Mouse (Mus musculus) midbrain, embryonic 11.5 days (tissue): ENCODE data around the gene Arhgap17. TPM values are rescaled to one million over a fixed set of nuclear protein-coding genes. Genes with fewer than 3 reads are reported as not detected.

ENCODE experiments used
- ATAC-seq: fragments of 200-750 bp; cut with Nextera tagmentation; 2 replicates; pipeline ENCODE4 v1.8.0; 2017; ENCODE audit warnings: moderate TSS enrichment, moderate library complexity; ENCODE audit not compliant: low FRiP score
- DNase-seq: peaks from one replicate; pipeline ENCODE4 v3.0.0; 2015; ENCODE audit warnings: low spot score; ENCODE audit errors: missing footprints
- H3K27ac ChIP-seq: fragments of 300-500 bp; sonication (generic); 2 replicates; pipeline ENCODE4 v1.5.1; 2014; ENCODE audit warnings: low read depth, low read length
- H3K27me3 ChIP-seq: fragments of 300-500 bp; sonication (generic); 2 replicates; pipeline ENCODE4 v1.6.1; 2014; ENCODE audit warnings: mild to moderate bottlenecking, low read length, moderate library complexity, mixed read lengths; ENCODE audit not compliant: control insufficient read depth, insufficient read depth
- H3K36me3 ChIP-seq: fragments of 300-500 bp; sonication (generic); 2 replicates; pipeline ENCODE4 v1.6.1; 2014; ENCODE audit warnings: mild to moderate bottlenecking, low read length, moderate library complexity, mixed read lengths; ENCODE audit not compliant: control insufficient read depth, insufficient read depth
- H3K4me1 ChIP-seq: fragments of 300-500 bp; sonication (generic); 2 replicates; pipeline ENCODE4 v1.6.1; 2014; ENCODE audit warnings: low read length; ENCODE audit not compliant: control insufficient read depth, insufficient read depth
- H3K4me2 ChIP-seq: fragments of 300-500 bp; sonication (generic); 2 replicates; pipeline ENCODE4 v1.6.1; 2014; ENCODE audit warnings: mild to moderate bottlenecking, moderate library complexity
- H3K4me3 ChIP-seq: fragments of 300-500 bp; sonication (generic); 2 replicates; pipeline ENCODE4 v1.5.1; 2014; ENCODE audit warnings: low read depth, low read length
- H3K9ac ChIP-seq: fragments of 300-500 bp; sonication (generic); 2 replicates; pipeline ENCODE4 v1.6.1; 2014; ENCODE audit warnings: low read length
- H3K9me3 ChIP-seq: fragments of 300-500 bp; sonication (generic); 2 replicates; pipeline ENCODE4 v1.6.1; 2016; ENCODE audit warnings: low read length; ENCODE audit not compliant: control insufficient read depth
- WGBS: fragments of 180-500 bp; shearing (Covaris S2); extraction: QIAGEN DNeasy Blood & Tissue Kit; methylation state at CpG from one replicate; pipeline ENCODE4 v1.1.7; 2014; 5-methylcytosine and 5-hydroxymethylcytosine counted together
- polyA plus RNA-seq: library from polyadenylated mRNA; unstranded; fragments of >200 nt; fragmentation: Nextera tagmentation; extraction: Ambion mirVana; gene quantifications from 2 replicates; pipeline ENCODE4 v1.2.1, GENCODE M21; 2014

Gene Arhgap17
- polyA plus RNA-seq, 1 experiment from 2014 or later: 26.2 TPM

DNA sequence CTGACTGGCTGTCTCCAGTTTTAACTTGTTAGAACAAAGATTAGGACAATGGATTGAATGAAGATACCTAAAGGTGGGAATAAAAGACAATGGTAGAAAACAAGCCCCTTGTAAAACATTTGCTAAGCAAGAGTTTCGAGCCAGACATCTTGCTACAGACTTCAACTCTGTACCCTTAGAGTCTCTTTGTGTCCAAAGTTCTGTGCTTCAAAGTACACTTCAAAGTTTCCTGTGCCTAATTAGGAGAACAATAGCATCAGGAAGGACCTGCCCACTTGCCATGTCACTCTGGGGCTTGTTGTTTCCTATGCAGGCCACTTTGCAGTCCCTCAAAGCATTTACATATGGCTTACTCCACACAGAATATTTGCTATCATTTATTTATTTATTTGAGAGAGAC is 33.4 kb downstream of the Arhgap17 start:
- 81% methylated on average over 1 of the region's 1 CpGs for WGBS
- H3K9ac ChIP-seq: no peak overlapping the region
- no peak for ATAC-seq

DNA sequence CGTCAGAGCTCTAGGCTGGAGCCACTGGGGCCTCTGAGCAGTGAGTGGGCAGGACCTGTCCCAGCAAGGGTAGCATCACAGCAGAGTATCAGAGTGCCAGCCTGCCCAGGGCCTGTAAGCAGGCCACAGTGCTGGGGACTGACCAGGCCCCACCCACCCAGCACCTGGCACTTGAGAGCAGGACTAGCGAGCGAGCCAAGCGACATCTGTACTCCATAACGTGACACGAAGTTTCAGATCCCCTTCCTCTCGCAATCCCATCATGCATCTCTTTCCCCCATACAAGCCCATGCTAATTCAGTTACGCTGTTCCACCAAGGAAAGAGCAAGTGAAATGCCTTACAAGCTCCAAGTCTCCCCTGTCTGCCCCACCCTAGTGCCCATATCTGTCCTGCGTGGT is 39.2 kb downstream of the Arhgap17 start:
- H3K9me3 ChIP-seq: no peaks in the 10 kb centered on the region
- ATAC-seq (no peak), DNase-seq (no peak)
- WGBS: 90% methylated on average over 9 of the region's 9 CpGs
- H3K9ac ChIP-seq: no peak overlapping the region
- H3K27me3 ChIP-seq: no peaks in the 10 kb centered on the region
- H3K4me3 ChIP-seq: no peak overlapping the region
- no peak overlapping the region for H3K27ac ChIP-seq
- H3K4me2 ChIP-seq: no peak overlapping the region
- no peaks in the 10 kb centered on the region for H3K4me1 ChIP-seq
- no peaks in the 10 kb centered on the region for H3K36me3 ChIP-seq

More for the DNA sequence above, 33.4 kb downstream of the Arhgap17 start:
- H3K4me2 ChIP-seq: no peak overlapping the region
- no peak overlapping the region for H3K4me3 ChIP-seq
- no peaks in the 10 kb centered on the region for H3K36me3 ChIP-seq
- no peaks in the 10 kb centered on the region for H3K9me3 ChIP-seq
- DNase-seq: no peak
- no peak overlapping the region for H3K27ac ChIP-seq
- H3K27me3 ChIP-seq: no peaks in the 10 kb centered on the region
- H3K4me1 ChIP-seq: peaks cover 8% of the 10 kb centered on the region

DNA sequence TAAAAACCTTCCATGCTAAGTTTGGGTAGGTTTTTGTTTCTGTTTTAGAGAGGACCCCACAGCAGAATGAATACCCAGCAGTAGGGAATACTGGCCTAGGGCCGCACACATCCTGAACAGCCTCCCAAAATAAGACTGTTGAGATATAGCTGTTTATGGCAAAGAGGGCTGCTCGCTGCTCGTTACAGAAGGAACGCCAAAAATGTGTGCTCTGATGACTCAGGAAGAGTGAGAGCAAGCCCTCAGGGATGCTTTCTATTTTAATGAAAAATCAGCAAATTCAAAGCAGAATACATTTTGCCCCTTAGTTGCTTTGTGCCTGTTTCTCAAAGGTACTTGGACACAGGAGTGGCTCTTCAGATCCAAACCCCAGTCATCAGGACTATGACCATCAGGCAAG is 41.8 kb downstream of the Arhgap17 start:
- Histone ChIP-seq H3K9me3 (no peaks in the 10 kb centered on the region), H3K4me2 (no peak overlapping the region), H3K4me1 (no peaks in the 10 kb centered on the region), H3K36me3 (peaks cover 4% of the 10 kb centered on the region; the same call in 1 of the 2 replicates), H3K27ac (no peak overlapping the region), H3K9ac (no peak overlapping the region), H3K4me3 (no peak overlapping the region), H3K27me3 (no peaks in the 10 kb centered on the region)
- no peak for DNase-seq
- 92% methylated on average over 4 of the region's 4 CpGs for WGBS
- no peak for ATAC-seq

DNA sequence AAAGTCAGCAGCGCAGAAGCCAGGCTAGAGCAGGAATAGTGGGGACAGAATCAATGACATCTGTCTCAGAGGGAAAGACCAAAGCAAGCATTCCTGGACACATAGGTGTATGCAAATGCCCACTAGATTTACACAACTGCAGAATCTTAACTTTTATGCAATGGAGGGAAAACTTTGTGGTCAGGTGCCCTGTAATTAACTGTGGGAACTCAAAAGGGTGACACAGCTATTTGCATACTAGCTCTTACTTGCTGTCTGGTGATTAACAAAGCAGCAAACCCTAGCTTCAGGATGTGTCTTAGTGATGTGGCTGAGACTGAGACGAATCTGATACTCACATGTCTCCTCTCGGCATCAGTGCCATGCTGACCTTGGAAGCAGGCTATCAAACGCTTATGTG is 42.8 kb downstream of the Arhgap17 start:
- WGBS: 88% methylated on average over 4 of the region's 4 CpGs
- no peak for DNase-seq
- peaks cover 9% of the 10 kb centered on the region; the same call in 1 of the 2 replicates for H3K36me3 ChIP-seq

DNA sequence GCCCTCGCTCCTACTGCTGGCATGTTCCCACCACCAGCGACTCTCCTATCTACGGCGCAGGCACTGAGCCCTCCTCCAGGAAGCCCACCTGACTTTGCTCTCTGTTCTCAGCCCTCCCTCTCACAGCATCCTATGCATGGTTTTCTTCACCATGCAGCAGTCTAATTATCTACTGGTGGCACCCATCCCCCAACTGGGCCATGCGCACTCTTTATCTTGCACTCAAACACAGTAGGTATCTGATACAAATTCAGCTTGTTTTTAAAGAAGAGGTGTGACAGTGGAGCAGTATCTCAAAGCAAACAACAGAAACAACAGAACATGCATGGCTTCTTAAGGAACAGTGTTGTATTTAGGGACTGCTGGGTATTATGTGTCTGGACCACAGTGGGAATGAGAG is 43.7 kb downstream of the Arhgap17 start:
- Histone ChIP-seq H3K27ac (no peak overlapping the region), H3K9me3 (no peaks in the 10 kb centered on the region), H3K4me2 (no peak overlapping the region), H3K9ac (no peak overlapping the region), H3K27me3 (no peaks in the 10 kb centered on the region), H3K4me1 (no peaks in the 10 kb centered on the region), H3K4me3 (no peak overlapping the region), H3K36me3 (peaks cover 12% of the 10 kb centered on the region; the same call in 1 of the 2 replicates)
- WGBS: 92% methylated on average over 5 of the region's 5 CpGs
- DNase-seq: no peak
- ATAC-seq: no peak

More for the DNA sequence above, 42.8 kb downstream of the Arhgap17 start:
- H3K4me3 ChIP-seq: no peak overlapping the region
- no peak overlapping the region for H3K27ac ChIP-seq
- H3K27me3 ChIP-seq: no peaks in the 10 kb centered on the region
- ATAC-seq: no peak
- no peak overlapping the region for H3K4me2 ChIP-seq
- H3K9ac ChIP-seq: no peak overlapping the region
- no peaks in the 10 kb centered on the region for H3K9me3 ChIP-seq
- no peaks in the 10 kb centered on the region for H3K4me1 ChIP-seq

DNA sequence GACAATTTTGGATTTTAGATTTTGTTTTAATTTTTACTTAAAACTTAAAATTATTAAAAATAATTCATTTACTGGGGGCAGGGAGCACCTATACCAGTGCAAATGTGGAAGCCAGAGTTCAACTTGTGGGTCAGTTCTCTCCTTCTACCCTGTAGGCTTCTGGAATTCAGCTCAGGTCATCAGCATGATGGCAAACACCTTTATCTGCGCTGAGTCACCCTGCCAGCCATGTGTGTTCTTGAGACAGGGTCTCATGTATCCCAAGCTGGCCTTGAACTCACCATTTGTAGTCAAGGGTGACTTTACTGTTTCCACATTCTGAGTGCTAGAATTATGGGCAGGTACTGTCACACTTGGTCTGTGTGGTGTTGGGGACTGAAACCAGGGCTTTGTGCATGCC is 45.6 kb downstream of the Arhgap17 start:
- no peaks in the 10 kb centered on the region for H3K4me1 ChIP-seq
- H3K27me3 ChIP-seq: no peaks in the 10 kb centered on the region
- no peak overlapping the region for H3K4me3 ChIP-seq
- no peaks in the 10 kb centered on the region for H3K9me3 ChIP-seq
- H3K9ac ChIP-seq: no peak overlapping the region
- H3K36me3 ChIP-seq: peaks cover 18% of the 10 kb centered on the region; the same call in 1 of the 2 replicates
- no peak for DNase-seq
- H3K4me2 ChIP-seq: no peak overlapping the region
- ATAC-seq: no peak
- H3K27ac ChIP-seq: no peak overlapping the region
- WGBS: 90% methylated on average over 1 of the region's 1 CpGs

DNA sequence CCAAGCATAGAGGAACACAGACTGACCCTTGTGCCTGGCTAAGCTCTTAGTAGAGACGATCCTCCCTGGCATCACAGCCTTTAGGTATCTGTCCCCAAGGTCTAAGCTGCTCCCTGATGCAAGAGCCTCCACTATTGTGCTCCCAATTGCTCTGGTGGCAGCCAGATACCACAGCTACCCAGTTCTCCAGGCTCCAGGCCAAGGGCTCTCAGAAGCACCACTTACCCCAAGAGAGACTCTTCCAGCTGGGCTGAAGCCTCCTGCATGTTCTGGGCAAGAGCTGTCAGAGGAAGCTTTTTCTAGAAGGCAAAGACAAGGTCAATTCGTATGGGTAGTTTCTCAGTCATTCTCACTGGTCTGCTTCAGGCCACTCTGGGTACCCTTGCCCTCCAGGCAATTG is 46.3 kb downstream of the Arhgap17 start:
- Histone ChIP-seq H3K9ac (no peak overlapping the region), H3K9me3 (no peaks in the 10 kb centered on the region), H3K27ac (no peak overlapping the region), H3K4me1 (no peaks in the 10 kb centered on the region), H3K36me3 (peaks cover 21% of the 10 kb centered on the region), H3K4me3 (no peak overlapping the region), H3K27me3 (no peaks in the 10 kb centered on the region), H3K4me2 (no peak overlapping the region)
- DNase-seq (no peak), ATAC-seq (no peak)
- 89% methylated on average over 2 of the region's 2 CpGs for WGBS

DNA sequence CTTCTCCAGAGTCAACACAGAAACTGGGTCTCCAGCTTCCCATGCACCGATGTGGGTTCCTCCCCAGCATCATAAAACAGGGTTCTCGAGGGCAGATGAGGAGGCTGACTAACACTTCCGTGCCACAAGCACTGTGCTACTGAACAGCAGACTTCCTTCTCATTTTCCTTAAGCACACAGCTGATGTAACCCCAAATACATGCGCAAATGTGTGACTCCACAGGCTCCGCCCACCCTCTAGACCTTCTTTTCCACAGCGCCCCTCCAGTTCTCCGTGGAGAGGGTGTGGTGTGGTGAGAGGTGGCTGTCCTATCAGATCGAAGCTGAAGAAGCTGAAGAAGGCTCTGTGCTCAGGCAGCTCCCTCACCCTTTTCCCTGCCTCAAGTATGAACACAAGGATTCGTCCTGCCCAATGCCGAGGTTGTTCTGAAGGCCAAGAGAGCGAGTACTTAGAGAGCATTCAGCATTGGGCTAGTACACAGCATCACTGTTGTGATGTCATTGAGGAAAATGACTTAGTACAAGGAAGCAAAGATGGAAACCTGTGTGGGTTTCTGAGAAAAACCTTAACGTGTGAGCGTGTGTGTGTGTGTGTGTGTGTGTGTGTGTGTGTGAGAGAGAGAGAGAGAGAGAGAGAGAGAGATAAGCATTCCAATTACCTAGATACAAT is 47.1 kb downstream of the Arhgap17 start:
- Histone ChIP-seq H3K27ac (no peak overlapping the region), H3K9me3 (no peaks in the 10 kb centered on the region), H3K4me2 (no peak overlapping the region), H3K4me3 (no peak overlapping the region), H3K27me3 (no peaks in the 10 kb centered on the region), H3K36me3 (peaks cover 21% of the 10 kb centered on the region), H3K9ac (no peak overlapping the region), H3K4me1 (no peaks in the 10 kb centered on the region)
- no peak for ATAC-seq
- DNase-seq: no peak
- WGBS: 90% methylated on average over 13 of the region's 13 CpGs

DNA sequence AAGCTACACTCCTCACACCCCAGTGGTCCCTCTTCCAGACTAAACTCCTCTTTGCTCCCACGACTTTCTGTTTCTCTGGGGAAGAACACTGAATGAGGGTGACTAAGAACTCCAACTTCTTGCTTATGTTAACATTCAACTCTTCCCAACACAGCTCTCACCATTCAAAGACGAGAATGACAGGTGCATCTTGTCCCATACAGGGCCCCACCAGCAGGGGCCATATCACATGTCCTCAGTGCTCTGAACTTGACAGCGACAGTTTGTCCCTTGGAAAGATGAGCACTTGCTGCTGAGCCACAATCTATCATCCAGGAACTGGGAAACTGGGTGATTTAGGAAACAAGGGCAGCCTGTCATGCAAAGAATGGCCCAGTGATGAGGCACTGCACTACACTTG is 57.0 kb downstream of the Arhgap17 start:
- Histone ChIP-seq H3K4me2 (no peak overlapping the region), H3K4me1 (no peaks in the 10 kb centered on the region), H3K9ac (no peak overlapping the region), H3K9me3 (no peaks in the 10 kb centered on the region), H3K27ac (no peak overlapping the region), H3K36me3 (peaks cover 5% of the 10 kb centered on the region), H3K27me3 (no peaks in the 10 kb centered on the region), H3K4me3 (no peak overlapping the region)
- DNase-seq (no peak), ATAC-seq (no peak)
- WGBS: 84% methylated on average over 3 of the region's 3 CpGs
